Mouse (Mus musculus) left cerebral cortex, adult 9 months (tissue): ENCODE results near the gene Chmp2a.
"Not testable (repeated sequence)": the region's sequence is repeated elsewhere in the genome, so short reads cannot be mapped to it uniquely, and the experiment has no call there.

ENCODE experiments used
- DNase-seq, 2 experiments: peaks; one replicate each; pipeline ENCODE4 v3.0.0; 2022; ENCODE audit warnings: low spot score in 2 of 2

Gene Chmp2a

GRCm38 (mm10) chr7:13034148-13034977 is at the start of gene Chmp2a:
Gene Chmp2a (minus strand): TSS chr7:13034807.
- peak; percentile 95 to 98 for DNase-seq

- no peak for DNase-seq
Observed at GRCm38 (mm10) chr7:13072293-13072692, 37.7 kb upstream of the Chmp2a start.

GRCm38 (mm10) chr7:13063399-13063798 is 28.8 kb upstream of the Chmp2a start:
- not testable (repeated sequence) for DNase-seq

- no peak for DNase-seq
Observed at GRCm38 (mm10) chr7:13059536-13059935, 24.9 kb upstream of the Chmp2a start.

- no peak for DNase-seq
Observed at GRCm38 (mm10) chr7:13056913-13057700, 22.5 kb upstream of the Chmp2a start.

- peak; percentile 95 to 97 for DNase-seq
Observed at GRCm38 (mm10) chr7:13054287-13055010, 19.8 kb upstream of the Chmp2a start, which contains the start of gene Mzf1. Gene Mzf1 (minus strand): TSS chr7:13054764.

GRCm38 (mm10) chr7:13053961-13054286 is 19.3 kb upstream of the Chmp2a start:
- no peak for DNase-seq

- no peak for DNase-seq
Observed at GRCm38 (mm10) chr7:13053501-13053900, 18.9 kb upstream of the Chmp2a start.

GRCm38 (mm10) chr7:13053001-13053400 is 18.4 kb upstream of the Chmp2a start:
- no peak for DNase-seq

- DNase-seq = peak in 1 of 2 experiments; percentile 57
Observed at GRCm38 (mm10) chr7:13046084-13046483, 11.5 kb upstream of the Chmp2a start.

GRCm38 (mm10) chr7:13044254-13044625 is 9.6 kb upstream of the Chmp2a start:
- DNase-seq = peak in 1 of 2 experiments; percentile 13

- DNase-seq = peak in 1 of 2 experiments; percentile 20
Observed at GRCm38 (mm10) chr7:13043445-13044253, 9.0 kb upstream of the Chmp2a start.

- peak in 1 of 2 experiments; percentile 3 for DNase-seq
Observed at GRCm38 (mm10) chr7:13043120-13043444, 8.5 kb upstream of the Chmp2a start.

GRCm38 (mm10) chr7:13042511-13042910 is 7.9 kb upstream of the Chmp2a start:
- no peak for DNase-seq

- no peak for DNase-seq
Observed at GRCm38 (mm10) chr7:13041256-13041655, 6.6 kb upstream of the Chmp2a start.

- DNase-seq = no peak
Observed at GRCm38 (mm10) chr7:13039181-13039580, 4.6 kb upstream of the Chmp2a start.

GRCm38 (mm10) chr7:13038621-13039169 is 4.1 kb upstream of the Chmp2a start:
- DNase-seq = no peak

- peak; percentile 96 to 100 for DNase-seq
Observed at GRCm38 (mm10) chr7:13037901-13038555, 3.4 kb upstream of the Chmp2a start, which contains the start of gene Ube2m. Gene Ube2m (minus strand): TSS chr7:13038275.

- no peak for DNase-seq
Observed at GRCm38 (mm10) chr7:13037366-13037765, 2.8 kb upstream of the Chmp2a start.

- no peak for DNase-seq
Observed at GRCm38 (mm10) chr7:13036806-13037205, 2.2 kb upstream of the Chmp2a start.
